Mouse (Mus musculus) heart, postnatal 0 days (tissue): ENCODE measurements around the gene Ptgdr2. TPM values are rescaled to one million over a fixed set of nuclear protein-coding genes. Genes with fewer than 3 reads are reported as not detected.

Experiments used
- ATAC-seq: fragments of 200-750 bp; cut with Nextera tagmentation; 2 replicates; pipeline ENCODE4 v1.8.0; 2017; ENCODE audit warnings: low read depth, moderate number of reproducible peaks, moderate library complexity; ENCODE audit not compliant: insufficient read depth
- DNase-seq: peaks from one replicate; pipeline ENCODE4 v3.0.0-alpha.2; 2016; ENCODE audit warnings: low spot score
- H3K27ac ChIP-seq: fragments of 300-500 bp; sonication (generic); 2 replicates; pipeline ENCODE4 v1.5.1; 2014; ENCODE audit warnings: low read depth, mild to moderate bottlenecking
- H3K27me3 ChIP-seq: fragments of 300-500 bp; sonication (generic); 2 replicates; pipeline ENCODE4 v1.6.1; 2014; ENCODE audit warnings: low read length, mixed read lengths; ENCODE audit not compliant: control insufficient read depth, insufficient read depth
- H3K36me3 ChIP-seq: fragments of 300-500 bp; sonication (generic); replicated peaks from 2 replicates; pipeline ENCODE4 v1.6.1; 2014; ENCODE audit warnings: low read length, mixed read lengths; ENCODE audit not compliant: control insufficient read depth, insufficient read depth
- H3K4me1 ChIP-seq: fragments of 300-500 bp; sonication (generic); 2 replicates; pipeline ENCODE4 v1.6.1; 2014; ENCODE audit warnings: antibody characterized with exemption; ENCODE audit not compliant: control insufficient read depth, insufficient read depth
- H3K4me2 ChIP-seq: fragments of 300-500 bp; sonication (generic); 2 replicates; pipeline ENCODE4 v1.6.1; 2014; ENCODE audit warnings: low read depth, mild to moderate bottlenecking, low read length, moderate library complexity
- H3K4me3 ChIP-seq: fragments of 300-500 bp; sonication (generic); 2 replicates; pipeline ENCODE4 v1.5.1; 2014; ENCODE audit warnings: low read depth, low read length
- H3K9ac ChIP-seq: fragments of 300-500 bp; sonication (generic); replicated peaks from 2 replicates; pipeline ENCODE4 v1.6.1; 2014; ENCODE audit warnings: low read depth, low read length, mixed read lengths
- H3K9me3 ChIP-seq: fragments of 300-500 bp; sonication (generic); replicated peaks from 2 replicates; pipeline ENCODE4 v1.6.1; 2016; ENCODE audit warnings: low read length; ENCODE audit not compliant: control insufficient read depth
- CTCF ChIP-seq: IDR thresholded peaks from 2 replicates; pipeline ENCODE4 v1.5.1; 2016; ENCODE audit warnings: antibody characterized with exemption, control low read depth, low read depth
- EP300 ChIP-seq: IDR thresholded peaks from 2 replicates; pipeline ENCODE4 v1.6.1; 2016; ENCODE audit warnings: antibody characterized with exemption, low read depth
- WGBS: fragments of 180-500 bp; shearing (Covaris S2); extraction: QIAGEN DNeasy Blood & Tissue Kit; methylation state at CpG from one replicate; pipeline ENCODE4 v1.1.7; 2014; 5-methylcytosine and 5-hydroxymethylcytosine counted together
- polyA plus RNA-seq: library from polyadenylated mRNA; unstranded; fragments of >200 nt; fragmentation: Nextera tagmentation; extraction: Ambion mirVana; gene quantifications from 2 replicates; pipeline ENCODE4 v1.2.1, GENCODE M21; 2015
- total RNA-seq: library from RNA; depleted of rRNA; stranded (reverse); fragments of >200 nt; gene quantifications from 2 replicates; pipeline ENCODE4 v1.2.3, GENCODE M21; 2014; ENCODE audit warnings: low replicate concordance

The Ptgdr2 gene
- total and polyA plus RNA-seq, 2 experiments from 2014 or later = 0.04 to 0.11 TPM

DNA sequence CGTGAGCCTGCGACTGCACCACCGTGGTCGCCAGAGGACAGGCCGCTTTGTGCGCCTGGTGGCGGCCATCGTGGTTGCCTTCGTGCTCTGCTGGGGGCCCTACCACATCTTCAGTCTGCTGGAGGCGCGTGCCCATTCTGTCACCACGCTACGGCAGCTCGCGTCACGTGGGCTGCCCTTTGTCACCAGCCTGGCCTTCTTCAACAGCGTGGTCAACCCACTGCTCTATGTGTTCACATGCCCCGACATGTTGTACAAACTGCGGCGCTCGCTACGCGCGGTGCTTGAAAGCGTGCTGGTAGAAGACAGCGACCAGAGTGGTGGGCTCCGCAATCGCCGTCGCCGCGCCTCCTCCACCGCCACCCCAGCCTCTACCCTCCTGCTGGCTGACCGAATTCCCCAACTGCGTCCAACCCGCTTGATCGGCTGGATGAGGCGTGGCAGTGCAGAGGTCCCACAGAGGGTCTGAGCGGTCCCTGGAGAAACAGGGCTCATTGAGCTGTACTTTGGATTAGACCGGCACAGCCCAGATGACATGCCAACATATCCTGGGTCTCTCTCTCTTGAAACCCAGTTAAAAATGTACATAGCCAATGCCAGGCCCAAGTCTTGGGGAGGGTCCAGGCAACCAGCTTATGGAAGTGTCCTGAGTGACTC lies 4.0 kb downstream of the Ptgdr2 start:
- Histone ChIP-seq H3K4me2 (peak overlapping the region; percentile 57), H3K36me3 (peaks cover 37% of the 10 kb centered on the region), H3K9ac (peak overlapping the region; percentile 45), H3K4me3 (peak overlapping the region; percentile 31), H3K9me3 (no peaks in the 10 kb centered on the region), H3K27ac (no peak overlapping the region), H3K27me3 (no peaks in the 10 kb centered on the region), H3K4me1 (peaks cover 11% of the 10 kb centered on the region)
- TF ChIP-seq CTCF (no peak), EP300 (no peak)
- ATAC-seq (peak; percentile 33), DNase-seq (no peak)
- WGBS = 10% methylated on average over 40 of the region's 40 CpGs

DNA sequence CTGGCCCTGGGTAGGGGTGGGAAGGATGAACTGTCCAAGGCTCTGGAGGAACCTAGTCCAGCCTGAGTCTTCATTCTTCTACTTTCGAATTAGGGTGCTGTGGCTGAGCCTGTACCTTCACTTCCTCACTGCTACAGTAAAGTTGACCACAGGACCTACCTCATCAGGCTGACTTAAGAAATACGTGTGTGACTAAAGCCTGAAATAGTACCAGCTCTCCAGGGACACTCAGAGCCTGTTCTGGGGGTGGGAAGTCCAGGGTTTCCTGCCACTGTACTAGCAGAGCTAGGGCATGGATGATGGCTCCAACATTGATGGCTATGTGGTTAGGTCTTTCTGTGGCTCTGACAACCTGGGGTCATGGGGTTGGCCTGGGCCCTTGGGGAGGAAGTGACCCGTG lies 7.0 kb downstream of the Ptgdr2 start:
- Histone ChIP-seq H3K4me3 (no peak overlapping the region), H3K27me3 (no peaks in the 10 kb centered on the region), H3K4me1 (peaks cover 28% of the 10 kb centered on the region), H3K36me3 (peaks cover 39% of the 10 kb centered on the region), H3K27ac (no peak overlapping the region), H3K9ac (no peak overlapping the region), H3K9me3 (no peaks in the 10 kb centered on the region), H3K4me2 (no peak overlapping the region)
- DNase-seq (no peak), ATAC-seq (no peak)
- WGBS = 81% methylated on average over 3 of the region's 3 CpGs
- TF ChIP-seq EP300 (no peak), CTCF (no peak)

- no peaks in the 10 kb centered on the region for H3K27me3 ChIP-seq
- H3K9ac ChIP-seq = no peak overlapping the region
- no peak overlapping the region for H3K4me2 ChIP-seq
- DNase-seq (no peak), ATAC-seq (no peak)
- 65% methylated on average over 3 of the region's 3 CpGs for WGBS
- peaks cover 18% of the 10 kb centered on the region for H3K4me1 ChIP-seq
- H3K9me3 ChIP-seq = no peaks in the 10 kb centered on the region
- H3K36me3 ChIP-seq = peaks cover 39% of the 10 kb centered on the region
- no peak for TF ChIP-seq EP300
- no peak overlapping the region for H3K4me3 ChIP-seq
- no peak overlapping the region for H3K27ac ChIP-seq
Observed at GRCm38 (mm10) chr19:10946506-10946905, 9.5 kb downstream of the Ptgdr2 start.

DNA sequence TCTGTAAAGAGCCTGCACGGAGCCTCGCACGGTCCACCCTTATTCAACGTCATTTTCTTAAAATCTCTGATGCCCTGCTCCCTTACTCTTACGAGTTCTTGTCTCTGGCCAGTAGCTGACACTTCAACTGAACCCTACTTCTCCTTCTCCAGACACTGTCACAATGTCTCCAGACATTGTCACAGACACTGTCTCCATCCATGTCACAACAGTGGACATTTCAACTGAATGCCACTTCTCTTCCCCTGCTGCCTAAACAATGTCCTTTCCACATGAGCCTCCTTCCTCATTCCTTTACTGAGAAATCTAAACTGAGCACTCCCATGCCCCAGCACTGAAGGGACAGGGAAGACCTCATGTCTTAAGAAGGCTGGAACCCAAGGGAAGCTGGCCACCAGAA lies 10.3 kb downstream of the Ptgdr2 start:
- H3K4me1 ChIP-seq = peaks cover 23% of the 10 kb centered on the region
- ATAC-seq (no peak), DNase-seq (no peak)
- no peaks in the 10 kb centered on the region for H3K9me3 ChIP-seq
- H3K4me2 ChIP-seq = peak overlapping the region; percentile 98
- 80% methylated on average over 5 of the region's 5 CpGs for WGBS
- H3K9ac ChIP-seq = peak overlapping the region; percentile 82; the same call in 1 of the 2 replicates
- H3K27me3 ChIP-seq = no peaks in the 10 kb centered on the region
- peak overlapping the region; percentile 76; the same call in 1 of the 2 replicates for H3K4me3 ChIP-seq
- H3K36me3 ChIP-seq = peaks cover 35% of the 10 kb centered on the region
- TF ChIP-seq CTCF = no peak
- no peak for TF ChIP-seq EP300
- H3K27ac ChIP-seq = no peak overlapping the region

GRCm38 (mm10) chr19:10948416-10948815 lies 11.5 kb downstream of the Ptgdr2 start:
- peak overlapping the region; percentile 98 for H3K4me2 ChIP-seq
- H3K4me3 ChIP-seq = peak overlapping the region; percentile 76
- no peaks in the 10 kb centered on the region for H3K27me3 ChIP-seq
- ATAC-seq = no peak
- under 1% methylated on average over 20 of the region's 20 CpGs for WGBS
- H3K36me3 ChIP-seq = peaks cover 24% of the 10 kb centered on the region
- DNase-seq = no peak
- no peak for TF ChIP-seq EP300
- H3K27ac ChIP-seq = peak overlapping the region; percentile 32; the same call in 1 of the 2 replicates
- H3K9ac ChIP-seq = peak overlapping the region; percentile 82
- H3K9me3 ChIP-seq = no peaks in the 10 kb centered on the region
- H3K4me1 ChIP-seq = peaks cover 29% of the 10 kb centered on the region

DNA sequence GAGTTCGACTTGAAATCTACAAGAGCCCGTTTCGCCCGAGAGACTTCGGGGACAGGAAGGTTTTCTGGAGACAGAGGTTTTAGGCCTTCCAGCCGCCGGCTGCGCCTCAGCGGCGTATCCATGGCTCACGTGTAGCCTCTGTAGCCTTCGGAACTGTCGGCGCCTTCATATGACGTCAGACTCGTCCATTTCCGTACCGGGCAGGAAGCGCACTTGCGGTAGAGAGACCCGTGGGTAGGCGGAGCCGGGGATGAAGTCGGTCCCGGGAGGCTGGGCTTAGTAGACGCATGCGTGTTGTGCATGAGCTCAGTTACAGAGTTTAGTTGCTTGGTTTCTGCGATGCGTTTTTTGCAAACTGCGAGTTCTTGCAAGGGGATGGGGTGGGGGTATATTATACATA lies 12.2 kb downstream of the Ptgdr2 start, which contains the start of gene Ccdc86:
Gene Ccdc86 (minus strand): TSS at position 155 of the 400 bp plus-strand sequence.
- H3K9me3 ChIP-seq = no peaks in the 10 kb centered on the region
- WGBS = under 1% methylated on average over 30 of the region's 30 CpGs
- peaks cover 17% of the 10 kb centered on the region for H3K36me3 ChIP-seq
- H3K4me1 ChIP-seq = peaks cover 29% of the 10 kb centered on the region
- no peaks in the 10 kb centered on the region for H3K27me3 ChIP-seq
- TF ChIP-seq EP300 = peak; percentile 58; the same call in 1 of the 2 replicates
- no peak for TF ChIP-seq CTCF
- ATAC-seq (peak; percentile 96), DNase-seq (peak; percentile 99)
- H3K4me2 ChIP-seq = peak within 1 kb of the TSS; percentile 98
- peak within 1 kb of the TSS; percentile 68 for H3K27ac ChIP-seq
- peak within 1 kb of the TSS; percentile 76 for H3K4me3 ChIP-seq
- H3K9ac ChIP-seq = peak within 1 kb of the TSS; percentile 82
